Mouse (Mus musculus): ENCODE data around the gene Ear14.
"Not testable (repeated sequence)": the region's sequence is repeated elsewhere in the genome, so short reads cannot be mapped to it uniquely, and the experiment has no call there.

The Ear14 gene

GRCm38 (mm10) chr14:51203115-51203514 is at the start of gene Ear14:
Gene Ear14 (plus strand): TSS chr14:51203391.
- in situ Hi-C loops (cut with MboI, MseI), result no loop called here

GRCm38 (mm10) chr14:51156056-51156735 is 47.0 kb upstream of the Ear14 start:
- in situ Hi-C loops (cut with MboI, MseI), result no loop called here

- in situ Hi-C loops (cut with MboI, MseI), result no loop called here
These were observed 46.5 kb upstream of the Ear14 start for GRCm38 (mm10) chr14:51156736-51157068.

GRCm38 (mm10) chr14:51157072-51157471 is 46.1 kb upstream of the Ear14 start:
- in situ Hi-C loops (cut with MboI, MseI), result no loop called here

GRCm38 (mm10) chr14:51161976-51162375 is 41.2 kb upstream of the Ear14 start, which contains the start of gene Rnase2b:
Gene Rnase2b (plus strand): TSS chr14:51162260.
- in situ Hi-C loops (cut with MboI, MseI), result not testable (repeated sequence)

GRCm38 (mm10) chr14:51163323-51163722 is 39.9 kb upstream of the Ear14 start:
- in situ Hi-C loops (cut with MboI, MseI), result not testable (repeated sequence)

GRCm38 (mm10) chr14:51165435-51165834 is 37.8 kb upstream of the Ear14 start:
- in situ Hi-C loops (cut with MboI, MseI), result no loop called here

GRCm38 (mm10) chr14:51166068-51166467 is 37.1 kb upstream of the Ear14 start:
- in situ Hi-C loops (cut with MboI, MseI), result no loop called here

GRCm38 (mm10) chr14:51172095-51172865 is 30.9 kb upstream of the Ear14 start:
- in situ Hi-C loops (cut with MboI, MseI), result not testable (repeated sequence)

- in situ Hi-C loops (cut with MboI, MseI), result not testable (repeated sequence)
These were observed 30.2 kb upstream of the Ear14 start for GRCm38 (mm10) chr14:51172947-51173346.

GRCm38 (mm10) chr14:51173843-51174242 is 29.3 kb upstream of the Ear14 start:
- in situ Hi-C loops (cut with MboI, MseI), result no loop called here

- in situ Hi-C loops (cut with MboI, MseI), result not testable (repeated sequence)
These were observed 22.1 kb upstream of the Ear14 start for GRCm38 (mm10) chr14:51181051-51181450.

- in situ Hi-C loops (cut with MboI, MseI), result no loop called here
These were observed 7.5 kb upstream of the Ear14 start for GRCm38 (mm10) chr14:51195681-51196080.

- in situ Hi-C loops (cut with MboI, MseI), result no loop called here
These were observed 3.8 kb upstream of the Ear14 start, which contains the start of gene Ang2 for GRCm38 (mm10) chr14:51199098-51200023. Gene Ang2 (minus strand): TSS chr14:51199148.

- in situ Hi-C loops (cut with MboI, MseI), result no loop called here
These were observed 3.1 kb upstream of the Ear14 start for GRCm38 (mm10) chr14:51200054-51200453.

- in situ Hi-C loops (cut with MboI, MseI), result no loop called here
These were observed 2.7 kb upstream of the Ear14 start for GRCm38 (mm10) chr14:51200466-51200865.

GRCm38 (mm10) chr14:51220075-51220474 is 16.9 kb downstream of the Ear14 start:
- in situ Hi-C loops (cut with MboI, MseI), result not testable (repeated sequence)

GRCm38 (mm10) chr14:51229657-51230056 is 26.5 kb downstream of the Ear14 start:
- in situ Hi-C loops (cut with MboI, MseI), result not testable (repeated sequence)

- in situ Hi-C loops (cut with MboI, MseI), result not testable (repeated sequence)
These were observed 34.3 kb downstream of the Ear14 start for GRCm38 (mm10) chr14:51237488-51237887.

- in situ Hi-C loops (cut with MboI, MseI), result loop anchor here (10.0 kb wide), 2 partner anchors 136 to 256 kb away; no protein-coding TSS in a partner anchor
These were observed 37.7 kb downstream of the Ear14 start for GRCm38 (mm10) chr14:51240899-51241298.

- in situ Hi-C loops (cut with MboI, MseI), result loop anchor here (10.0 kb wide), 2 partner anchors 143 to 263 kb away; no protein-coding TSS in a partner anchor
These were observed 44.5 kb downstream of the Ear14 start for GRCm38 (mm10) chr14:51247736-51248135.

GRCm38 (mm10) chr14:51250348-51250747 is 47.2 kb downstream of the Ear14 start:
- in situ Hi-C loops (cut with MboI, MseI), result no loop called here
